1 mouse cellular context compared by ENCODE assay signal in genomic region chr2:32912210-32912804, GRCm38 (mm10).
TF ChIP-seq lines count a peak whose summit lies in the region.

No protein-coding gene starts in this region.

TF ChIP-seq in MEL, 35 proteins besides CTCF, POLR2A, EP300 and RAD21 (continued from another document):
- TF ChIP-seq UBTF (IDR thresholded peaks at IDR 0.05; ENCODE audit: borderline replicate concordance, insufficient read depth, low read depth, low read length) (no peak), MEF2A (IDR thresholded peaks at IDR 0.05; ENCODE audit: extremely low read depth, insufficient replicate concordance, low read depth, low read length, poor library complexity, severe bottlenecking) (0 out of 2 replicates have a peak, but pooled peaks have one; percentile 23), NRF1 (IDR thresholded peaks at IDR 0.05; ENCODE audit: insufficient read depth, low read depth, low read length, poor library complexity, severe bottlenecking) (no peak), GABPA (IDR thresholded peaks at IDR 0.05; ENCODE audit: low read depth, low read length) (no peak), ZNF384 (IDR thresholded peaks at IDR 0.05; ENCODE audit: low read depth, low read length) (peak; percentile 86), NELFE (IDR thresholded peaks at IDR 0.05; ENCODE audit: low read depth, low read length) (no peak), POLR2AphosphoS2 (IDR thresholded peaks at IDR 0.05; ENCODE audit: low read length) (no peak), BHLHE40 (IDR thresholded peaks at IDR 0.05; ENCODE audit: borderline replicate concordance, low read depth, low read length) (peak; percentile 26; the same call in 1 of the 2 replicates), ZKSCAN1 (IDR thresholded peaks at IDR 0.05; ENCODE audit: low read depth, low read length) (no peak), HCFC1 (IDR thresholded peaks at IDR 0.05; ENCODE audit: low read depth, low read length) (peak; percentile 63; the same call in 1 of the 2 replicates), MXI1 (IDR thresholded peaks at IDR 0.05; ENCODE audit: low read depth, low read length) (no peak), POLR2AphosphoS5 (IDR thresholded peaks at IDR 0.05; ENCODE audit: borderline replicate concordance, low read depth, low read length) (no peak), ETS1 (IDR thresholded peaks at IDR 0.05; ENCODE audit: low read depth, low read length) (no peak), CHD1 (IDR thresholded peaks at IDR 0.05; ENCODE audit: low read depth, low read length) (no peak), USF2 (IDR thresholded peaks at IDR 0.05; ENCODE audit: borderline replicate concordance in 1 of 2, insufficient read depth in 1 of 2, low read depth in 1 of 2, low read length in 2 of 2) (no peak), ZC3H11A (IDR thresholded peaks at IDR 0.05; ENCODE audit: low read depth, low read length) (peak; percentile 79), CHD2 (IDR thresholded peaks at IDR 0.05; ENCODE audit: low read length) (no peak)
